Mouse (Mus musculus) brain, embryonic 14.5 days (tissue): ENCODE measurements around the gene Gm3238.

Source experiments
- CTCF ChIP-seq: fragments of 200-500 bp; IDR thresholded peaks from 2 replicates; pipeline ENCODE4 v1.5.1; 2012; ENCODE audit warnings: inconsistent platforms, mild to moderate bottlenecking, moderate library complexity, borderline replicate concordance; ENCODE audit not compliant: insufficient read depth, insufficient read length; ENCODE audit errors: extremely low read depth
- POLR2A ChIP-seq: fragments of 200-500 bp; IDR thresholded peaks from 2 replicates; pipeline ENCODE4 v1.6.1; 2012; ENCODE audit warnings: mild to moderate bottlenecking, inconsistent platforms, borderline replicate concordance; ENCODE audit not compliant: poor library complexity, insufficient read depth, insufficient read length, severe bottlenecking; ENCODE audit errors: extremely low read depth

- TF ChIP-seq CTCF: no peak
- no peak for TF ChIP-seq POLR2A
Observed at GRCm38 (mm10) chr10:77794976-77795375, 23.9 kb upstream of the Gm3238 start, which contains the start of gene Gm9639.
